Mouse (Mus musculus) cerebellum, postnatal 10 days (tissue): Measurements from ENCODE around the gene Cdv3.

Source experiments
- DNase-seq, 2 experiments: peaks; one replicate each; pipeline ENCODE4 v3.0.0; 2021; ENCODE audit warnings: mixed read lengths in 2 of 2

Cdv3 gene

GRCm38 (mm10) chr9:103365290-103366247 lies at the start of gene Cdv3:
Cdv3 (minus strand) TSS chr9:103365840.
- peak; percentile 99 to 100 for DNase-seq

- no peak for DNase-seq
Measured at GRCm38 (mm10) chr9:103413457-103413856, 47.8 kb upstream of the Cdv3 start.

- DNase-seq = no peak
Measured at GRCm38 (mm10) chr9:103409119-103409518, 43.5 kb upstream of the Cdv3 start.

- DNase-seq = peak in 1 of 2 experiments; percentile 31
Measured at GRCm38 (mm10) chr9:103408136-103408777, 42.6 kb upstream of the Cdv3 start.

- DNase-seq = no peak
Measured at GRCm38 (mm10) chr9:103403331-103403973, 37.8 kb upstream of the Cdv3 start.

- no peak for DNase-seq
Measured at GRCm38 (mm10) chr9:103398509-103399157, 33.0 kb upstream of the Cdv3 start.

DNA sequence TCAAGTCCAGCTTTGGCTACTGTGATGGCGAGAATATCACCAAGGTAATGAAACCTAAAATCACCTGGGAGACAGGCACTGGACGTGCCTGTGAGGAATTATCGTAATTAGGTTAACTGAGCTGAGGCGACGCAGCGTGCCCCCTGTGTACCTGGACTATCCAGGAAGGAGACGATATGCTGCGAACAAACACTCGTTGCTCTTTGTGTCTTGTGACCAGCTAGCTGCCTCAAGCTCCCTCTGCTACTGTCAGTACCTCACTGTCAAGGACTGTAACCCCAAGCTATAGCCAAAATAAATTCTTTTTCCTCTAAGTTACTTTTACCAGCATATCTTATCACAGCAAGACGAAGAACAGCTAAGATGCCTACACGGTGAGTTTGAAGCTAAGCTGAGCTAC lies 27.6 kb upstream of the Cdv3 start:
- DNase-seq = no peak

DNA sequence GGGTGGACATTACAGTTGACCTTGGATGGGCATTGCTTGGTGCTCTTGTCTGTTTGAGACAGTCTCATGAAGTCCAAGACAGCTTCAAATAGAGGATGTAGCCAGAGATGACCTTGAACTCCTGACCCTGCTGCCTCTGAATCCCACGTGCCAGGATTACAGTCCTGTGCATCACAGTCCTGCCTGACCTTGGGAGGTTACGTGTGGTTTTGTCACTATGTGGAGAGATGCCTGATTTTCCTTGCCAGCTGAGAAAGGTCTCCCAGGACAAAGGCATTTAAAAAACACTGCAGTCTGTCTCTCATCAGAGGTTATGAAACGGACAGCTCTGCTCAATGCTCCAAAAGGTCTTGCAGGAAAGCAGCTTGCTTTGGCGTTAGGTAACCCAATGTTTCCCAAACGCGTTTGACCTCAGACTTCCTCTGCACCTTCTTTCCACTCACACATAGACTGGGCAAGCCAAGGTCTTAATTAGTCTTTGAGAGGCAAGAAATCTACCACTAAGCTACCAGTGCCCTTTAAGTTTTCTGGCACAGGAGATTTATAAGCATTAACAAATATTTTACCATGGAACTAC lies 26.2 kb upstream of the Cdv3 start:
- no peak for DNase-seq

DNA sequence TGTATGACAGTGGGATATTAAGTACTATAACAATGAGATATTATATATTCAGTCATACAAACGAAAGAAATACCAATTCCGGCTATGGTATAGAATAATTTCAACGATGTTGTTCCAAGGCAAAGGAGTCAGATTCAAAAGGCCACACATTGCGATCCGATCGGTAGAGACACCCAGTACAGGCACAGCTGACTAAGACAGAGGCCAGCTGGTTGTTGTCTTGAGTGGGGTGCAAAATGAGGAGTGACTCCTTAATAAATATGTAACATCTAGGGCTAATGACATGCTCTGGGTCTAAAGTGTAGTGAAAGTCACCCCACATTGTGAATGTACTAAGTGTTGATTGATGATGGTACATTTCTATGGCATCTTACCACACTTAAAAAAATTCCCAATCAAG lies 23.6 kb upstream of the Cdv3 start:
- no peak for DNase-seq

DNA sequence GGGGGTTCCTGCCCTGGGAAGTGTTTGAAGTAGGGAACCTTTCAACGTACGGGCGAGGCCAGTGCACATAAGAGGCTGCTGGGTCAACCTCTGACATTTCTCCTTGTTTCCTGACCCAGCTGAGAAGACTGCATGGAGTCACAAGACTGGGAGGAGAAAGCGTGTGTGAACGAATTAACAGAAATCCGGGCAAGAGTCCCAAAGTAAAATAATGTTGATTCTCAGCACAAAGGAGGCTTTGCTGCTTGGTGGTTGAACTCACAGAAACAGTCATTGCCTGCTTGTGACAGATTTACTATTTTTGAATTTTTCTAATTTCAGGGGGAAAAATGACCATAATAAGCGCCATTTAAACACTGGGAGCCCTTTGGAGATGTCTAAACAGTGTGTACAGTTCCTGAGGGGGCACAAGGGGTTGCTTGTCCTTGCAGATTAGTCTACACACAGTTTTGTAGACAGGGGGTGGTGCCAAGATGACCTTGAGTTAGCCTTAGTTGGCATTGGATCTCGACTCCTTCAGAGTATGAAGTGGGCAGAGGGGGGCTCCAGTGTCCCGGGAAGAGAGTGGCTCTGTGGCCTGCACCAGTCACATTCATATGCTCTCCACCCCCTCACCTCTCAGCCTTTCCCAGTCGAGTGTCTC lies 21.5 kb upstream of the Cdv3 start:
- DNase-seq = no peak

- DNase-seq = no peak
Measured at GRCm38 (mm10) chr9:103386573-103386972, 20.9 kb upstream of the Cdv3 start.

GRCm38 (mm10) chr9:103385600-103385999 lies 20.0 kb upstream of the Cdv3 start:
- no peak for DNase-seq

DNA sequence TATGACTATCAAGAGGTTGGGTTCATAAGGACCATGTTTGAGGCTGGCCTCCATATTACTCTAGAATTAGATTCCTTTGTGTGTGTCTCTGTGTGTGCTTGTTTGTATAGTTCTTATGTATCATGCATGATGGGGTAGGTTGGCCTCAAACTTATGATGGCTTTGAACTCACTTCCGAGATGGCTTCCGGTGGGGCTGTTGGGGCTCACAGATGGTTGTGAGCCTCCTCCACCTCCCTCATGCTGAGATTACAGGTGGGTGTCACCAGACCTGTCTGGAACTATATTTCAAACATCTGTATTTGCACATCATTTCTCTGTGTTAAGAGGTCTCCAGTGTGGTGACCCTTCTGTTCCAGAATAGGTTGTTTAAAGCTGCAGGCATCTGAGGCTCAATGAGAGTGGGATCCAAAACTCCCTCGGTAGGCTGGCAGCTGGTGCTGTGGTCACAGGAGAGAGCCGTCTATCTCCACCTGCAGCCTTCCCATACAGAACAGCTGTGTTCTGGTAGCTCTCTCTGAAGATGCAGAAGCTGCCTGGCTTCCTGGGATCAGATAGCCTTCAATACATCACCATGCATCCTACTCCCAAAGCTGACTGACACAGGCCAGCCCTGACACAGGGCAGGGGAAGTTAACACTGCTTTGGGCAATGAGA lies 18.6 kb upstream of the Cdv3 start:
- DNase-seq = no peak

- DNase-seq = no peak
Measured at GRCm38 (mm10) chr9:103383576-103383975, 17.9 kb upstream of the Cdv3 start.

DNA sequence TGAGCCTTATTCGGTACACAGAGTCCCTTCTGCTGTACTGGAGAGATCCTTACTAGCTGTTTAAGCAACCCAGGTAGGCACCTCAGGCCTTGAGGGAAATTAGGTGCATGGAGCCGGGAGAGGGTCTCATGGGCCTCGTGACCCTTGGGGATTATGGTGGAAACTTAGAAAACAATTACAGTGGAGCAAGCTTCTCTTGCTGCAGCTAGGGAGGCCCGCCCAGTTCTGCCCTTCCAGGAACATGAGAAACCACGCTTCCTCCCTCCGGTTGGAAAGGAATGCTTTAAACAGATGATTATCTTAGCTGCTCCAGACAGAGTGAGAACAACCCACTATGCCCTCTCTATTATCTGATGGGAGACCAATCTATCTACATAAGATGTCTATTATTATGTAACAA lies 17.3 kb upstream of the Cdv3 start:
- DNase-seq = no peak

DNA sequence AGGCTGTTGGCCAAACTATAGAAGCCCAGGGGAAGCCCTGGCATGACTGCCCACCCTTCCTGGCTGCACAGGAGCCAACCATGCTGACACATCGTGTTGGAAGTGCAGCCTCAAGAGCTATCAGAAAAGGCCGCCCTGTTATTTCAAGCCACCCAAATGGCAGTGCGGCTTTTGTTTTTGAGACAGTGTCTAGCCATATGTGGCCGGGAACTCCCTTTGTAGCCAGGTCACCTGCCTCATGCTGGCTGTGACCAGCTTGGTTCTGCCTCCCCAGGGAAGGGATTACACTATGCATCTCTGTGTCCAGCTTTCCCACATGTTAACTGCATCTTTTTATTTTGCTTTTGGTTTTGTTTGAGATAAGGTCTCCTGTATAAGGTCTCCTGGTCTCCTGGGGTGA lies 14.9 kb upstream of the Cdv3 start:
- no peak for DNase-seq

- no peak for DNase-seq
Measured at GRCm38 (mm10) chr9:103379199-103379598, 13.6 kb upstream of the Cdv3 start.

GRCm38 (mm10) chr9:103378686-103379085 lies 13.0 kb upstream of the Cdv3 start:
- DNase-seq = peak; percentile 60 to 70

DNA sequence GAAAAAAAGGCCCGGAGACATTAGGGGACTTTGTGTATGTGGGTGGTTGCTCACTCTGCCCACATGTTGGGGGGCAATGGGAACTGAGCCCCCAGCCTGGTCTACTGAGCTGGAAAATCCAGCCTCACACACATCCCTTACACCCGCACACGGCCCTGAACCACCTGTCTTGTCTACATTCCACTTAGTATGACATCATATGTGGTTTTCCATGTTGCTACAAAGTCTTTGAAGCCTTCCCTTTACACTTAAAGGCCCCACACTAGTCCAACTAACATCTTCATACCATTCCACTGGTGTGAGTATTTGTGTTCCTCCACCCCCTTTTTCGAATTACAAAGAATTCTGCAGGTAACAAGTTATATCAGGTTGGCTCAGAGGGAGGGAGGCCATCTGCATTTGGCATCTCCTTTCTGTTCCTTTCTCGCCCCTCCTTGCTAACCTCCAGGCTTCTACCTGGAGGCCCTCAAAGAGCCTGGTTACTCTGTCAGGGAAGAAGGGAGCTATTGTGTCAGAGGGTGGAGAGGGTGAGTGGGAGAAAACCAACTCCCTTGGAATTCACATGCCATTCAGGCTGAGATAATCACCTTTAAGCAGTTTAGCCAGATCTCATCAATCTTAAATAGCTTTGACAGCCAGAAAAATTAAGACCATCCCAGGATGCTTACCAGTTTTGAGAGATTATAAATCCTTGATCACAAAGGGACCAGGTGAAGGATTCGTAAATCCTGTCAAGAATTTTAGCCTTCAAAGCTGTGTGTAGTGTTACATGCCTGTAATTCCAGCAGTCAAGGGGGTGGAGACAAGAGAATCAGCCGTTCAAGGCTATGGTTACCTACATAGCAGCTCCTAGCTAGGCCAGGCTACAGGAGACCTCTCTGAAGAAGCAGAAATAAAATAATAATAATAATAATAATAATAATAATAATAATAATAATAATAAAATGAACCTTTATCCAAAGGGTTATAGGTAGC lies 11.0 kb upstream of the Cdv3 start:
- DNase-seq = no peak

DNA sequence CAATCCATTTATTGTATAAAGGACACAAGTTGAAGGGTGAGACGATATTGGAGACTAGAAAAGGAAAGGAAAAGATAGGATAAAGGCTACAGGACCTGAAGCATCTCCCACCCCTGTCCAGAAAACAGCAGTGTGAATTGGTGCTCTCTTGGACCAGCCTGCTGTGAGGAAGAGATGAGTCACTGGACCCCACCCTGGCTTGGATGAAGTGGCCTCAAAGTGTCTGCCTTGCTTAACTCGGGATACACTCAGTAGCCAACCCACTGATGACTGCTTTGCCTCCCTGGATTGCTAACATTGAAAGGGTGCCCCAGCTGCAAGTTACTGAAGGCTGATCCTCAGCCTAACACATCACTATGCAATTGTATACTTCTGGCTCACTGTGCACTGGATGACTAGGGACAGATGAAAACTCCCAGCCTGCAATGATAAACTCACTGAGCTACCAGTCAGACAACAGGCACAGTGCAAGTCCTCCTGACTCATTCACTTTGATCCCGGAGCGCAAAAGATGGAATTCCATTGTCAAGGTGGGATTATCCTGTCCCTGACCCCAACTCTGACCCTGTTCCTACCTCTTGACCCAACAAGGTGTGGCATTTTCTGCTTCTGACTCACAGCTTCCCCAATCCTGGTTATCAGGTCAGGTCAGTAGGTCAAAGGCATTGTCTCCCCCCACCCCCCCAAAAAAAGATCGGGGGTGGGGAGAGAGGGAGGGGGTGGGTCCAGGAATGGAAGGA lies 6.8 kb upstream of the Cdv3 start:
- DNase-seq = no peak
